Mouse (Mus musculus): ENCODE measurements at regions not wholly inside any gene's neighbourhood (a gene's known extent, or its start where the extent isn't known, plus 50 kb on each side); places are given as distances from the start of the nearest gene placed in this dataset.

DNA sequence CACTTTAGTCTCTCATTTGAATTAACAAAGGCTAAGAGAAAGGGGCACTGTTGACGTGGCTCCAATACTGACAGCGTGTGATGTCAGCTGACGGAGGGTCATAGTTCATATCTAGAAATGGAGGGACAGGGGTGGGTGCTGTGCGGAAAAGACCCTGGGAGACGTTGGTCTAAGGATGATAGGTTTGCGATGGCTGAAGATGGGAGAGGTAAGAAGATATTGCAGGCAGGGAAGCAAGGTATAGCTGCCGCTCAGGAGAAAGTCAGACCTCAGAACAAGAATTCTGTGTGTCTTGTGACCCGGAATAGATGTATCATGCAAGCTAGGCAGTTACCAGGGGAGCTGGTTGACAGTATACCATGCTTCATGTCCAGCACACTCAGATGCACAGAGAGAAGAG is 130.8 kb upstream of the Lrig1 start:
- intact Hi-C loops (cut with DNase I) = no loop called here
- DNase-seq = no peak

DNA sequence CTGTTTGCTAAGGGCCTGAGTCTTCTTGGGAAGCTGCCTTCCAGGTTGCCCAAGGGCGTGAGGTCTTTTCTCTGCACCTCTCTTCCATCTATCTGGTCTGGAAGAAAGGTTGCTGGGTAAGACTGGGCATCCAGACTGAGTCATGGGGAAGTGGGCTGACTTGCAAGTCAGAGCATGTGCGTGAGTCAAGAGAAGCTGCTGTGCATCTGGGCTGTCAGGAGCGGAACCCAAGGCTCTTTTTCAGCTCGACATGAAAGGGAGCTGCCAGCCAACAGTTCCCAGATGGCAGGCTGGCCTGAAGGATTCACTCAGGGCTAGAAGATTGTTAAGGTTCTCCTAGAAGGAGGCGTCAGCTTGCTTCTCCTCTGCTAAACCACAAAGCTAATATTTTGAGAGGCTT is 129.3 kb upstream of the Lrig1 start:
- intact Hi-C loops (cut with DNase I) = no loop called here
- DNase-seq = no peak

DNA sequence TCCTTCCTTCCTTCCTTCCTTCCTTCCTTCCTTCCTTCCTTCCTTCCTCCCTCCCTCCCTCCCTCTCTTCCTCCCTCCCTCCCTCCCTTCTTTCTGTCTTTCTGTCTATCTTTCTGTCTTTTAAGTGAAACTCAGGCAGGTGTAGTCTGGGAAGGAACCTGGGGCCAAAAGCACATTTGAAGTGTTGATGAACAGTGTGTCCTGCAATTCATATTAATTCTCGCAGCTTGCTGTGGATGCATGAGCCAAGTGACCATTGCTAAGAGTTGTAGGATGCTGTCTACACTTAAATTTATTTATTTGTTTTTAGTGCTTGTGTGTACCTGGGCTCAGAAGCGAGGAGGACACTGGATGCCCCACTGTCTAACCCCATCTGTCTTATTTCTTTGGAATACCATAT is 126.7 kb upstream of the Lrig1 start:
- intact Hi-C loops (cut with DNase I) = no loop called here
- DNase-seq = no peak

DNA sequence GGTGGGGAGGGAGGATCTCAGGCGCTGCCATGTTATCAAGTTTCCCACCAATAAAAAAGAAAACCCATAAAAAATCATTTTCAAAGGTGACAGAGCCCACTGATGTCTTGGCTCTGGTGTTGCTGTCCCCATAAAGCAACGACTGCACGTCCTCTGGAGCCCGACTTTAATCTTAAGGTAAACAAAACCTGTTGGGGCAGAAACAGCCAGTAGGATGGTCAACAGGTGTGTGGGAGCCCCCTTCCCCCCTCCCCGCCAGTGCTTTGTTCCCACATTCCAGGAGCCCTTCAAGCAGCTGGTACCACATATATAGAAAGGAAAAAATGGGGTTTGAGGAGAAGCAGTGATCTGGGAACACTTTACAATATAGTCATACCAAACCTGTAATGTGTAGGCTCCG is 118.3 kb upstream of the Lrig1 start:
- intact Hi-C loops (cut with DNase I) = no loop called here
- no peak for DNase-seq

DNA sequence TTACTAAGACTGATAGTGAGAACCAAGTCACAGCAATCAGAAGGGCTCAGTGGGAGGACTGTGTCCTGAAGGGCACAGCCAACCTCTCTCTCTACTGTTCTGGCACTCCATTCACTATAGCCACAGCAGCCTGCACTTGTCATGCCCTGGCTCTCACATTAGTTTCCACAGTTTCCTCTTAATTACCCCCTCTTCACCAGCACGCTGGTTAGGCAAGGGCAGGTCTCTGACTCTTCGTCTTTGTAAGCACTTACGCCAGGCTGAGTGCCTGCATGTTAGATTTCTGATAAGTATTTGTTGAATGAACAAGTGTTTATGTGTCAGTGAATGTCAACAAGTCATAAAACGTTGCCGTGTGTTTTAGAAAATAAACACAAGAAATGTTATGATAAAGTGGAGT is 116.2 kb upstream of the Lrig1 start:
- intact Hi-C loops (cut with DNase I) = no loop called here
- no peak for DNase-seq

DNA sequence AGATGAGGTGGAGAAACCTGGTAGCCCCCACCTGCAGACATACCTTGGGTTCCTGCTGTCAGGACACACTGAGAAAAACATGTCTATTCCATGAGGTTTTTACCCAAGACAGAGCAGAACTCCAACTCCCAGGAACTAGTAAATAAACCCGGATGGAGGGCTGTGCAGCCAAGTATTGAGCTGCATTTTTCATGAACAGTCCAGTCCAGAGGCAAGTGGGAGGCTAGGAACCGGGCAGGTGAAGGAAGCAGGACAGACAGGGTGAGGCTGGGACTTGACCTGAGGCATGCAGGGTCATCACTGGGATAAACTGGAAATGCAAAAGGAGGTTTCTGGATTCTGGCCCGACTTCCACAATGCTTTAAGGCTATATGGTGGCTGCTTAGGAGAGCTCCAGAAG is 114.8 kb upstream of the Lrig1 start:
- no peak for DNase-seq
- intact Hi-C loops (cut with DNase I) = no loop called here

DNA sequence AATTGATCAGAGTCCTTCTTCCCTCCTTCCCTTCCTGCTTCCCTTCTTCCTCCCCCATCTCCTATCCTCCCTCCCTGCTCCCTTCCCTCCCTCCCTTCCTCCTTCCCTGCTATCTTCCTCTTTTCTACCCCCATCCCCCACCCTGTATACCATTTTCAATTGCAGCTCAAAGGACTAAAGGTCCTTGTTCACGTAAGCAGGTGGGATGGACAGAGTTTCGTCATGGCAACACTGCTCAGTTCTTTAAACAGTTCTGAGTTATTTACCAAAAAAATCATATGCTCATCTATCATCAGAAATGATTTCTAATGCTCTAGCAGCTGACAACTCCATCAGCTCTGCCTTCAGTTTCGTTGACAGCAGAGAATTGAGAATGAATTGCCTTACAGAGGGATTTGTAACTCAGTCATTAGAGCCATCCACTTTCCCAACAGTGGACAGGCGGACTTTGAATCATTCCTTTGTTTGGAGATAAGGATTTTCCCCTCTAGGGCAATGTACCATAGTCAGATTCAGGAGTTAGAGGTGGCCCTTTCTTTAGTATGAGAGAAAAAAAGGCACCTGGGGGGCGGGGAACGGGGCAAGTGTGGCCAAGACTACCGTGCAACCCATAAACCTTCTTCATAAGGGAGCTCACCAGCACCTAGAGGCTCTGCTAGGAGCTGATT is 113.7 kb upstream of the Lrig1 start:
- DNase-seq = no peak
- intact Hi-C loops (cut with DNase I) = no loop called here

DNA sequence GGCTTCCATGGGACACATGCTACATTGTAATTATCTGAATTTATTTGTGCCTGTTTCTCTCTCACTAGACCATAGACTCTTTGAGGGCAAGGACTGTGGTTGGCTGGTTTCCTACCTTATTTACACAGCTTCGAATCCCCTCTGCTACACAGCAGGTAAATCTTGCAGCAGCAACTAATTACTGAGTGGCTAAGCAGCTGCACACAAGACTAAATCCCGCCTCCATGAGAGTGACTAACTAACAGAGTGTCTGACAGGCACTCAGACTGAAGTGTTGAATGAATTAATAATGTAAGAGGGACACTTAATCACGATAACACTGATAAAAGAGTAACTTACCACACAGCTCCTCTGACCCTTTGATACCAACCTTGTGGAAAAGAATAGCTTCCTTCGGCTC is 111.9 kb upstream of the Lrig1 start:
- DNase-seq = no peak
- intact Hi-C loops (cut with DNase I) = no loop called here

DNA sequence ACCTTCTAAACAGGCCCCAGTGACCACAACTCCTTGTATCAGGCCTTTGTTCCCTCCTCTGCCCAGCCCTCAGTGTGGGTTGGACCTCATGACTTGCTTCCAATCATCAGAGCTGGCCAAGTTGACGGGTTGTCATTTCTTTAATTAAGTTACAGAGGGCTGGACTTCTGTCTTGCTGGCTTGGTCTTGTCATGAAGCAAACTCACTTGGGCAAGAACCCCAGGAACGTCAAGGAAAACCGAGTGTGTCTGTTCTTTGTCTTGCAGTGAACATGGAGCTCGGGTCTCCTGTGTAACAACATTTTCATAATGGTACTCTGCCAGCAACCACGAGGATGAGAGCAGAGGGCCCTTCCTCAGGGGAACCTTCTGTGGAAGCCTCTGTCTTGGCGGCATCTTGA is 107.3 kb upstream of the Lrig1 start:
- no peak for DNase-seq
- intact Hi-C loops (cut with DNase I) = no loop called here

DNA sequence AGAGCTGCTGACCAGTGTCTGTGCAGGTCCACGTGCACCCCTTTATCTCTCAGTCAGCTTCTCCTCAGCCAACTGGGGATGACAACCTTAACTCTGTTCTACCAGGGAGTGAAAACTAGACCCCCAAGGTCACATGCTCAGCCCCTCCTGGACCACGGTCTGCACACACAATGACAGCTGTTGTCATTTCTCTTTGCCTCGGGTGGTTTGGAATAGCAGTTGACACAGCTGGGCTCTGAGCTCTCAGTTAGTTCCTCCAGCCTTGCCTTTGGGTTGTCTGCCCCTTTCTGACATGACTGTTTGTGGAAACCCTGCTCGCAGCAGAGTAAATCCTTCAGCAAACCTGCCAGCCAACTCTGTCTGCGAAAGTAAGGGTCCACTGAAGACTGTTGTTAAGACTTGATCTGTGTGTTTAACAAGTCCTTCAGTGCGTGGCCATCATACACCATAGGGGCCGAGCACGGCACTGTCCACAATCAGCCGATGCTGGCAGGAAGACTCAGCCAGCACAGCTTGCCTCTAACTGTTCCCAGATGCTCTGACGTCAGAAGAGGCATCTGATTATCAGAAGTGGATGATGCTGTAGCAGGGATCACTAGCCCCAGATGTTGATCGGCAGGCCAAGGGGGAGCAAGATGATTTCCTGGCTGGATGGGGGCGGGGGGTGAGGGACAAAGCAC is 106.7 kb upstream of the Lrig1 start:
- DNase-seq = no peak
- intact Hi-C loops (cut with DNase I) = no loop called here

DNA sequence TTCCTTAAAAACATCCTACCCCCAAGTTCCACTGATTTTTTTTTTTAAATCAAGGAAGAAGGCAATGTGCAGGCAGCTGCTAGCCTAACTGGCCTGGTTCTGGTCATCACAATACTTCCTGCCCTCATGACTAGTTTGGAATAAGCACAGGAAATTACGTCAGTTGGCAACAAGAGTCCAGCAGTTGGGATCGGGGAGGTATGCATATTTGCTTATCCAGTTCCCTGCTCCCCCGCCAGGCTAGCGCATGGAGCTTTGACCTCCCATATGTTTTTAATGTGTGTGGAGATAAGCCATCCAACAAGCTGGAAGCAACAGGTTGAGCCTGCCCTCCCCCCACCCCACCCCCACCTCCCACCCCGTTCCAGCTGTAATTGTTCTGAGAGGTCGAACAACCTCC is 105.7 kb upstream of the Lrig1 start:
- intact Hi-C loops (cut with DNase I) = no loop called here
- DNase-seq = no peak

DNA sequence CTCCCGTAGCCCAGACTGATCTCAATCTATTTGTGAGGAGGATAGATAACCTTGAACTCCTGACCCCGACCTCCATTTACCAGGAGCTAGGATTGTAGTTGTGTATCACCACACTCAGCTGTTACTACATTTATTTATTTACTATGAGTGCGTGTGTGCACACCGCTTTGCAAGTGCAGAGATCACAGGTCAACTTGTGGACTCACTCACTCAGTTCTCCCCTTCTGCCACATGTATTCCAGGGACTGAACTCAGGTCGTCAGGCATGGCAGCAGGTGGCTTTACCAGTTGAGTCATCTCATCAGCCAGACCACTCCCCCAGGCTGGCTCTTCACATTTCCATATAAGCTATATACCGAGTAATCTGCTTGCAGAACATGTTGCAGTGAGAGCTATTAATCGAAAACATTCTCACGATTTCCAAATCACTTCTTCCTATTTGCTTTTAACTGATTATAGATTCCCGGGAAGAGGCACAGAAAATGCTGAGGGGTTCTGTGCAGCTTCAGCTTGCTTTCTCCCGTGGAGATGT is 104.4 kb upstream of the Lrig1 start:
- intact Hi-C loops (cut with DNase I) = no loop called here

DNA sequence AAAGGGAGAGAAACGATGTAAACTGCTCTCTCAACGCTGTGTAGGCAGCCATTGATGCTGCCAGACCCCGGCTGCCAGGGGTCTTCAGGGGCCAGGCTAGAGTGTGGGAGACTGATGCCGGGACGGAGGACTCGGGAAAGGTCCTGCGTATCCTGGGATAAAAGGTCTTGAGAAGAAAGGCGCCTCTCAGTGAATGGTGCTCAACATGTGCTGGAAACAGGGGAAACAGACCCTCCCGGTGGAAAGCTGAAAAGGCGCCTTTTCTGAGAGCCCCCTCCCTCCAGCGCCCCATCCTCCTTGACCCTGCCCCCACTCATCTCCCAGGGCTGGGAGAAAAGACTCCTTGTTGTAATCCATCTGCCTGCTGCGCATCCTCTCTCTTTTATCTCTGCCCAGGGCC is 101.1 kb upstream of the Lrig1 start:
- intact Hi-C loops (cut with DNase I) = no loop called here
- DNase-seq = no peak

More for the DNA sequence above, 104.4 kb upstream of the Lrig1 start:
- no peak for DNase-seq

DNA sequence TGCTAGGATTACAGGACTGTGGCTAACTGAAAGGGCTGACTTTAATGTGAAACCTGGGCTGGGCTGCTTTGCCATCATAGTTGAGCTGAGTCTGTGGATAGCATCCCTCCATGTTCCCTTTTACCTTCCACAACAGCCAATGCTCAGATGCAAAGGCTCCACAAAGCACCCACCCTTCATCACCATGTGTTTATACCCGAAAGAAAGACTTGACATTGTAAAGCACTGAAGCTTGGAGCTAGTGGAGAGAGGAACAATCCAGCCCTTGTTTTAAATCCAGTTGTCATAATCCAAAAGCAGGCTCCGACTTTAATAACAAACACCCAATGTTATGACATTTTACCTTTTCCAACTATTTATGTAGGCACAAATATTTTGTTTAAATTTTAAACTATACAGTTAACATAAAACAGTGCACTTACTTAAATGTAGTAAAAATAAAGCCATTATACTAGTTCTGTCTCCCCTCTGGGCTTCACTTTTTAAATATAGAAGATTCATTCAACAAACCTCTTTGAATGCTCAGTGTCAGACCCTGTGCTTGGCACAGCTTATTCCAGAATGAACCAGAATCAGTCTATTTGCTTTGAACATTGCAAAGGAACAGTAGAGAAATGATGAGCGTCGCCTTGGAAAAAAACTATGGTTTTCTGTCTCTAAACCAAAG is 98.7 kb upstream of the Lrig1 start:
- no peak for DNase-seq
- intact Hi-C loops (cut with DNase I) = no loop called here

DNA sequence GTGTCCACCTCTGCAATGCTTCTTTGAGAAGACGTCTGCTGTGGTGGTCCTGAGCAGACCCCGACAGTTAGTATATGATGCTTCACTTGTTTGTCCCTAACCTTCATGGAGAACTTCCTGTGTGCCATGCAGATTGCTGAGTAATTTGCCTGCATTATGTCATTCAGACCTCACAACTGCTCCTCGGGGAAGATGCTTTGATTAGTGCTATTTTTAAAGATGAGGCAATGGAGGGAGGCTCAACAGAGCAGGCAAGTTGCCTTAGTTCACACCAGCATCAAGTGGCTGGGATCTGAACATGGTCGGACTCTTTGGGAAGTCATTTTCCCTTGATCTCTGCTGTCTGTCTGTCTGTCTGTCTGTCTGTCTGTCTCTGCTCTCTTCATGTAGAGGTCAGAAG is 95.5 kb upstream of the Lrig1 start:
- no peak for DNase-seq
- intact Hi-C loops (cut with DNase I) = no loop called here

DNA sequence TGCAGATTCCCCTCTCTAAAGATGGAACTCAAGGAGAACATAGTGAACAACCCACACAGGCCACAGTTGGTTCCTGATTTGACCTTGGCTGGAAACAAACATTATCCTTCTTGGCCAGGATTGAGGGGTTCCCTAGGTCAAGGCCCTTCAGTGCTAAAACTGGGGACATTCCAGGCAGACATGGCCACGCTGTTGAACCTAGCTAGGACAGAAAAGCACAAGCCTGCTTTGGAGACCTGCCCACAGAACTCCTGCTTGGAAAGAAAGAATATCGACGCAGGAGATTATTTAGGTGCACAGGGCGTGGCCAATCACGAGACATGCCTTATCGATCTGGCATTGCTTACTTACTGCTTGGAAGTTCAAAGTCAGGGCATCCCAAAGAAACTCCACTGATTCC is 93.6 kb upstream of the Lrig1 start:
- no peak for DNase-seq
- intact Hi-C loops (cut with DNase I) = no loop called here

DNA sequence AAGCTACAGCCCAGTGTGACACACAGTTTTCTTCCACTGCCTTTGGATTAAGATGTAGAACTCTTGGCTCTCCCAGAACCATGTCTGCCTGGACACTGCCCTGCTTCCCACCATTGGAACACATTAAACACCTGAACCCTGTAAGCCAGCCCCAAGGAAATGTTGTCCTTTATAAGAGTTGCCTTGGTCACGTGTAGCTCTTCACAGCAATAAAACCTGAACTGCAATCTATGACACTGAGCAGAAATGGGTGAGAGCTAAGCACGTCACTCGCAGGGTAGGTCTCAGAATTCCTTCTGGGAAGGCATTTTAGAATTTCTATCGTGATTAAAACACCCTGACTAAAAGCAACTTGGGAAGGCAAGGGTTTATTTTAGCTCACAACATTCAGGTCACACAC is 92.4 kb upstream of the Lrig1 start:
- no peak for DNase-seq
- intact Hi-C loops (cut with DNase I) = no loop called here

DNA sequence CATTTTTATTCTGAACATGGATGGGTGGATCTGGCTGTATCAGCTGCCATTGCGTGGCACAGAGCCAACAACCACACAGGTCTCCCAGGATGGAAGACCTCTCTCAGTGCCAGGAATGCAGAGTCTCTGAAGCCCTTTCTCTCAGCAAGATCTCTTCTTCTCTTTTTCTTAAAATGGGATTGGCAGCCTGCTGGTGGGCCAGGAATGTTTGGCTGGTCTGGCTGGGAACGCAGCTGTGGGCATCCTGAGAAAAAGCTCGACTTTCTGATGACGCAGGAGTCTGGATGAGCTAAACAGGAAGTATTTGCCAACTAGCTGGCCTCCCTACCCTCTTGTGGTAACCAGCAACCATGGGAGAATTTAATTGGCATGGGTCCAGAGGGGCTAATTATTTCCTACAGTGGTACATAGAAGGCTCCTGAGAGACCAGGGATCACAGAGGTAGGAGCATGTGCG is 89.4 kb upstream of the Lrig1 start:
- no peak for DNase-seq
- intact Hi-C loops (cut with DNase I) = no loop called here

DNA sequence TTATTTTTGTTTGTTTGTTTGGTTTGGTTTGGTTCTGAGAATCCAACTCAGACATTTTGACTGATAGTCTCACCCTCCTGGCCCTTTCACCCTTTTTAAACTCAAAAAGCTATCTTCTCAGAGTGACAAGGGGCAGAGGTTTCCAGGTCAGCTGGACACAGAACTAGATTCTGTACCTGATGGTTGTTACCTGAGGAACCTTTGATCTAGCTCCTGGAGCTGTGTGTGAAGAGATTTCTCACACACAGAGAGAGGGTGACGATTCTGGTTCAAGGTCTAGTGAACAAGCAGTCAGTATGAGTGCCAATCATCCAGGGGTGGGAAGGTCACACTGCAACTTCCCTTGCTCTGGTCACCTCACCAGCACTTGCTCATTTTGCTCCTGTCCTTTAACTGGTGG is 83.5 kb upstream of the Lrig1 start:
- no peak for DNase-seq
- intact Hi-C loops (cut with DNase I) = no loop called here

DNA sequence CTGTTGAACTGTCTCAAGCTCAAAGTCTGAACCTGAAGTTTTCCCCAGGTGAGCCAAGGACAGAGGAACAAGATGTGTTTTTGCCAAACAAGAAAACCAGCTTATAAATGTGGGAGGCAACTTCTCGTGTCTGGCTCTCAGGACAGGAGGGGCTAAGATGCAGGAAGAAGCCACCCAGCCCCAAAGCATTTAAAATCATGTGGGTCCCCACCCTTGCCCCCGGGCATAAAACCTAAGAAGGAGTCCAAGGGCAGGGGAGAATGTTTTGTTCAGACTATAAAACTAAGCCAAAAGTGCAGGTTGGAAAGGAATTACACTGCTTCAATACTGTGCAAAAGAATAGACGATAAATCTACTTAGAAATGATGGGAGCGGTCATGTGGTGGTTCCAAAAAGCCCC is 80.7 kb upstream of the Lrig1 start:
- intact Hi-C loops (cut with DNase I) = no loop called here
- no peak for DNase-seq

DNA sequence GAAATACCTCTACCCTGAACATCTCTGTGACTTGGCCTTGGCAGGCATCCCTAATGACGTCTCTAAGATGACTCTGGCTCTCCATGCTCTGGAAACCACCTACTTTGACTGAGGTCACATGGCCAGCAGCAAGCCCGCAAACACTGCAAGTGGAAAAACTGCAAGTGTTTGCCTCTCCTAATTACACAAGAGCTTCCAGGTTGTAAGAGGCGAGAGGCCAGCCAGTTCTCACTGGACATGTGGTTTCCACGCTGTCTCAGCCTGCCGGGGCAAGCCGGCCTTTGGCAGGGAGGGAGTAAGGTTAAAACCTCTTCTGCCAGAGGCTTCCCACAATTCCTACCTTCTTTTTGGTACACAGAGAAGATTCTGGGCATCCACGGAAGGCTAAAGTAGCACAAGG is 79.9 kb upstream of the Lrig1 start:
- intact Hi-C loops (cut with DNase I) = loop anchor here (10.0 kb wide), 1 partner anchor 155 kb away; no protein-coding TSS in a partner anchor
- DNase-seq = peak; percentile 31 to 61

DNA sequence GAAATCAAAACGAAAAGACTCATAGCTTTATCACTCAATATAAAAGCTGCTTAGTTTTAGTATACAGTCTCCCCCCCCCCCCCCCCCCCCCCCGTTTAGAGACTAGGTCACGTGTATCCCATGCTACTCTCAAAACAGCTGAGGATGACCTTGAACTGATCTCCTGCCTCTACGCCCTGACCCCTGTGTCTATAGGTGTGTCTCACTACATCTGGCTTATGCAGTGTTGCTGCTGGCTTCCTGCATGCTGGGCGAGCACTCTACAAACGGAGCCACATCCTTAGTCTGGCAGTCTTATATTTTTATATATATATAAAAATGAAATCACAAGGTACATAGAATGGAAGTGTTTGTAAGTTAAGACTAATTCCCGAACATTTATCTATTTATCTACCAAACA is 79.3 kb upstream of the Lrig1 start:
- no peak for DNase-seq
- intact Hi-C loops (cut with DNase I) = loop anchor here (10.0 kb wide), 1 partner anchor 154 kb away; no protein-coding TSS in a partner anchor

Measured in gastrocnemius, postnatal 36 days (tissue).